Mouse (Mus musculus) stomach, postnatal 0 days (tissue): ENCODE results near the gene Slc31a1. TPM values are rescaled to one million over a fixed set of nuclear protein-coding genes. Genes with fewer than 3 reads are reported as not detected.

ENCODE experiments used
- ATAC-seq: fragments of 200-750 bp; cut with Nextera tagmentation; 2 replicates; pipeline ENCODE4 v1.8.0; 2017; ENCODE audit not compliant: low FRiP score, low TSS enrichment
- DNase-seq: peaks from one replicate; pipeline ENCODE4 v3.0.0-alpha.2; 2016; ENCODE audit warnings: low spot score
- H3K27ac ChIP-seq: fragments of 300-500 bp; sonication (generic); replicated peaks from 2 replicates; pipeline ENCODE4 v1.5.1; 2014; ENCODE audit warnings: mild to moderate bottlenecking, control low read depth
- H3K27me3 ChIP-seq: fragments of 300-500 bp; sonication (generic); 2 replicates; pipeline ENCODE4 v1.6.1; 2014; ENCODE audit warnings: low read length; ENCODE audit not compliant: control insufficient read depth, insufficient read depth
- H3K36me3 ChIP-seq: fragments of 300-500 bp; sonication (generic); 2 replicates; pipeline ENCODE4 v1.6.1; 2014; ENCODE audit warnings: low read length, mixed read lengths; ENCODE audit not compliant: control insufficient read depth, insufficient read depth
- H3K4me1 ChIP-seq: fragments of 300-500 bp; sonication (generic); replicated peaks from 2 replicates; pipeline ENCODE4 v1.6.1; 2014; ENCODE audit warnings: antibody characterized with exemption; ENCODE audit not compliant: control insufficient read depth, insufficient read depth
- H3K4me2 ChIP-seq: fragments of 300-500 bp; sonication (generic); replicated peaks from 2 replicates; pipeline ENCODE4 v1.6.1; 2014; ENCODE audit warnings: low read depth, mild to moderate bottlenecking, control low read depth, moderate library complexity
- H3K4me3 ChIP-seq: fragments of 300-500 bp; sonication (generic); 2 replicates; pipeline ENCODE4 v1.5.1; 2014; ENCODE audit warnings: low read depth, low read length, control low read depth
- H3K9ac ChIP-seq: fragments of 300-500 bp; sonication (generic); 2 replicates; pipeline ENCODE4 v1.6.1; 2014; ENCODE audit warnings: mild to moderate bottlenecking, low read length, control low read depth, mixed read lengths
- H3K9me3 ChIP-seq: fragments of 300-500 bp; sonication (generic); 2 replicates; pipeline ENCODE4 v1.6.1; 2016; ENCODE audit warnings: low read length; ENCODE audit not compliant: control insufficient read depth
- CTCF ChIP-seq: IDR thresholded peaks from 2 replicates; pipeline ENCODE4 v1.5.1; 2016; ENCODE audit warnings: antibody characterized with exemption, low read depth, mild to moderate bottlenecking, moderate library complexity
- EP300 ChIP-seq: optimal IDR thresholded peaks from 2 replicates; pipeline ENCODE3; 2016; ENCODE audit warnings: antibody characterized with exemption
- WGBS: fragments of 180-500 bp; shearing (Covaris S2); extraction: QIAGEN DNeasy Blood & Tissue Kit; methylation state at CpG from one replicate; pipeline ENCODE4 v1.1.7; 2014; 5-methylcytosine and 5-hydroxymethylcytosine counted together
- polyA plus RNA-seq: library from polyadenylated mRNA; unstranded; fragments of >200 nt; fragmentation: Nextera tagmentation; extraction: Ambion mirVana; gene quantifications from 2 replicates; pipeline ENCODE4 v1.2.1, GENCODE M21; 2015

Slc31a1 gene
- 51.4 and 55.0 TPM in 2 replicates for polyA plus RNA-seq

- Histone ChIP-seq H3K4me1 (no peaks in the 10 kb centered on the region; the same call in 1 of the 2 replicates), H3K27me3 (no peaks in the 10 kb centered on the region), H3K9me3 (no peaks in the 10 kb centered on the region), H3K9ac (peak within 1 kb of the TSS; percentile 81), H3K4me2 (peak within 1 kb of the TSS; percentile 77), H3K4me3 (peak within 1 kb of the TSS; percentile 84), H3K36me3 (no peaks in the 10 kb centered on the region), H3K27ac (peak within 1 kb of the TSS; percentile 80)
- TF ChIP-seq EP300 = no peak
- TF ChIP-seq CTCF = peak; percentile 24; the same call in 1 of the 2 replicates
- DNase-seq (peak; percentile 98), ATAC-seq (peak; percentile 100)
- under 1% methylated on average over 46 of the region's 51 CpGs for WGBS
These were observed at the start of gene Slc31a1, which contains the start of gene Fkbp15 for GRCm38 (mm10) chr4:62360088-62360804. Gene Slc31a1, plus strand, starts transcription at chr4:62360727. Gene Fkbp15, minus strand, starts transcription at chr4:62360548.

GRCm38 (mm10) chr4:62312821-62313220 is 47.7 kb upstream of the Slc31a1 start:
- ATAC-seq = no peak
- TF ChIP-seq CTCF (no peak), EP300 (no peak)
- Histone ChIP-seq H3K27me3 (no peaks in the 10 kb centered on the region), H3K4me3 (no peak overlapping the region), H3K9ac (no peak overlapping the region), H3K36me3 (peaks cover 10% of the 10 kb centered on the region; the same call in 1 of the 2 replicates), H3K4me1 (no peaks in the 10 kb centered on the region), H3K4me2 (no peak overlapping the region), H3K27ac (no peak overlapping the region), H3K9me3 (no peaks in the 10 kb centered on the region)
- DNase-seq = no peak
- 84% methylated on average over 2 of the region's 2 CpGs for WGBS

DNA sequence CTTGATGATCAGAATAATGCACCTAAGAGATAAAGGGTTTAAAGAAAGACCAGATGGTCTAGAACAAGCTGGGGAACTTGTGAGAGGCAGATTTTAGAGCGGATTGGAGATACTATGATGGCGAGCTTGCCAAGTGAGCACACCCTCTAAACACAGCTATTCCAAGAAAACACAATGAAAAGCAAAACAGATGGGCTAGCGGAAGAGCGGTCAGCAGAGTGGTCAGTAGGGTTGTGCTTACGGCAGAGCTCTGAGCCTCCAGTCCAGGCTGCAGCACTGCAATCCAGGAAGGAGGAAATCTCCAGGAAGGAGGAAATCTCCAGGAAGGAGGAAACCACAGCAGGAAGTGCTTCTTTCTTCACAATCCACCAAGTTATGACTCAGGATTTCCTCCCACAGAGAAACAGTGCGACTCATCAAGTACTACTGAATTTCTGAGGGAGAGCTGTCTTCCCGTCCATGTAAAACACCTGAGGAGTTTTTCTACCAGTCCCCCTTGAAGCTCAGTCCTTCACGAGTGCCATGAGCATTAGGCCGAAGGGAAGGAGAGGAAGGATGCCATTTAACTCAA is 46.8 kb upstream of the Slc31a1 start:
- 84% methylated on average over 9 of the region's 9 CpGs for WGBS
- H3K9me3 ChIP-seq = no peaks in the 10 kb centered on the region
- no peak overlapping the region for H3K4me2 ChIP-seq
- H3K27me3 ChIP-seq = no peaks in the 10 kb centered on the region
- TF ChIP-seq EP300 = no peak
- TF ChIP-seq CTCF = no peak
- H3K36me3 ChIP-seq = peaks cover 11% of the 10 kb centered on the region; the same call in 1 of the 2 replicates
- H3K9ac ChIP-seq = no peak overlapping the region
- no peak for DNase-seq
- H3K27ac ChIP-seq = no peak overlapping the region
- H3K4me1 ChIP-seq = no peaks in the 10 kb centered on the region
- no peak for ATAC-seq
- H3K4me3 ChIP-seq = no peak overlapping the region

- H3K9me3 ChIP-seq = no peaks in the 10 kb centered on the region
- H3K27ac ChIP-seq = no peak overlapping the region
- TF ChIP-seq EP300 (no peak), CTCF (no peak)
- no peak overlapping the region for H3K9ac ChIP-seq
- DNase-seq (no peak), ATAC-seq (no peak)
- H3K4me2 ChIP-seq = no peak overlapping the region
- no peaks in the 10 kb centered on the region for H3K4me1 ChIP-seq
- H3K27me3 ChIP-seq = no peaks in the 10 kb centered on the region
- no peak overlapping the region for H3K4me3 ChIP-seq
- H3K36me3 ChIP-seq = peaks cover 16% of the 10 kb centered on the region; the same call in 1 of the 2 replicates
- 91% methylated on average over 3 of the region's 3 CpGs for WGBS
These were observed 46.0 kb upstream of the Slc31a1 start for GRCm38 (mm10) chr4:62314516-62314915.

DNA sequence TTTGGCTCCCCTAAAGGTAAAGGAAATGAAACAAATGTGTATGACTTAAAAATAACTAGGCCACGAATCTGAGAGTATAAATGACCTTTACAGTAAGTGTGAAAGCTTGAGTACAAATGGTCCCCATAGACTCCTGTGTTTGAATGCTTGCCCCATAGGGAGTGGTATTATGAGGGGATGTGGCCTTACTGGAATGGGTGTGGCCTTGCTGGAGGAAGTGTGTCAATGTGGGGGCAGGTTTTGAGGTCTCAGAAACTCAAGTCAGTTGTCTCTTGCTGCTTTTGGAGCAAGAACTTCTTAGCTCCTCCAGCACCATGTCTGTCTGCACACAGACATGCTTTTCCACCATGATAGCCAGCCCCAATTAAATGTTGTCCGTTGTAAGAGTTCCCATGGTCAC is 44.1 kb upstream of the Slc31a1 start:
- 71% methylated on average over 2 of the region's 2 CpGs for WGBS
- no peak for DNase-seq
- Histone ChIP-seq H3K36me3 (peaks cover 25% of the 10 kb centered on the region), H3K27ac (no peak overlapping the region), H3K9ac (no peak overlapping the region), H3K9me3 (no peaks in the 10 kb centered on the region), H3K4me3 (no peak overlapping the region), H3K27me3 (no peaks in the 10 kb centered on the region), H3K4me1 (no peaks in the 10 kb centered on the region), H3K4me2 (no peak overlapping the region)
- no peak for TF ChIP-seq CTCF
- no peak for ATAC-seq

GRCm38 (mm10) chr4:62318294-62318693 is 42.2 kb upstream of the Slc31a1 start:
- H3K4me3 ChIP-seq = no peak overlapping the region
- WGBS = 59% methylated on average over 1 of the region's 1 CpGs
- no peak overlapping the region for H3K9ac ChIP-seq
- no peaks in the 10 kb centered on the region for H3K4me1 ChIP-seq
- H3K4me2 ChIP-seq = no peak overlapping the region
- H3K27ac ChIP-seq = no peak overlapping the region
- H3K27me3 ChIP-seq = no peaks in the 10 kb centered on the region
- H3K36me3 ChIP-seq = peaks cover 30% of the 10 kb centered on the region
- DNase-seq (no peak), ATAC-seq (no peak)
- no peaks in the 10 kb centered on the region for H3K9me3 ChIP-seq
- TF ChIP-seq EP300 (no peak), CTCF (no peak)
